Mouse (Mus musculus): ENCODE measurements around the gene Fam81a.

Gene Fam81a

GRCm38 (mm10) chr9:70142460-70142859 lies at the start of gene Fam81a:
Gene Fam81a (minus strand): TSS chr9:70142560.
- no peak for DNase-seq (ENCODE audit: low read depth, low spot score)

GRCm38 (mm10) chr9:70182639-70183038 lies 40.3 kb upstream of the Fam81a start:
- peak; percentile 30 for DNase-seq (ENCODE audit: low read depth, low spot score)

GRCm38 (mm10) chr9:70181719-70182118 lies 39.4 kb upstream of the Fam81a start:
- DNase-seq (ENCODE audit: low read depth, low spot score): peak; percentile 23

GRCm38 (mm10) chr9:70176291-70176690 lies 33.9 kb upstream of the Fam81a start:
- no peak for DNase-seq (ENCODE audit: low read depth, low spot score)

- DNase-seq (ENCODE audit: low read depth, low spot score): no peak
These were observed 32.5 kb upstream of the Fam81a start for GRCm38 (mm10) chr9:70174896-70175295.

- DNase-seq (ENCODE audit: low read depth, low spot score): no peak
These were observed 32.0 kb upstream of the Fam81a start for GRCm38 (mm10) chr9:70174291-70174848.

- DNase-seq (ENCODE audit: low read depth, low spot score): no peak
These were observed 26.6 kb upstream of the Fam81a start for GRCm38 (mm10) chr9:70168973-70169372.

- no peak for DNase-seq (ENCODE audit: low read depth, low spot score)
These were observed 17.7 kb upstream of the Fam81a start for GRCm38 (mm10) chr9:70160071-70160470.

- no peak for DNase-seq (ENCODE audit: low read depth, low spot score)
These were observed 5.3 kb upstream of the Fam81a start for GRCm38 (mm10) chr9:70147618-70148017.

GRCm38 (mm10) chr9:70145426-70145825 lies 3.1 kb upstream of the Fam81a start:
- DNase-seq (ENCODE audit: low read depth, low spot score): no peak

GRCm38 (mm10) chr9:70143326-70143725 lies 966 bp upstream of the Fam81a start:
- DNase-seq (ENCODE audit: low read depth, low spot score): no peak

GRCm38 (mm10) chr9:70141885-70142326 lies 454 bp downstream of the Fam81a start:
- no peak for DNase-seq (ENCODE audit: low read depth, low spot score)

GRCm38 (mm10) chr9:70140871-70141796 lies 1.2 kb downstream of the Fam81a start:
- DNase-seq (ENCODE audit: low read depth, low spot score): no peak

GRCm38 (mm10) chr9:70140340-70140739 lies 2.0 kb downstream of the Fam81a start:
- no peak for DNase-seq (ENCODE audit: low read depth, low spot score)

- no peak for DNase-seq (ENCODE audit: low read depth, low spot score)
These were observed 3.0 kb downstream of the Fam81a start for GRCm38 (mm10) chr9:70139331-70139885.

GRCm38 (mm10) chr9:70138511-70138910 lies 3.8 kb downstream of the Fam81a start:
- no peak for DNase-seq (ENCODE audit: low read depth, low spot score)

- no peak for DNase-seq (ENCODE audit: low read depth, low spot score)
These were observed 4.4 kb downstream of the Fam81a start for GRCm38 (mm10) chr9:70137991-70138390.

GRCm38 (mm10) chr9:70135186-70135585 lies 7.2 kb downstream of the Fam81a start:
- DNase-seq (ENCODE audit: low read depth, low spot score): no peak

- DNase-seq (ENCODE audit: low read depth, low spot score): no peak
These were observed 7.6 kb downstream of the Fam81a start for GRCm38 (mm10) chr9:70134716-70135115.

- no peak for DNase-seq (ENCODE audit: low read depth, low spot score)
These were observed 8.1 kb downstream of the Fam81a start for GRCm38 (mm10) chr9:70134215-70134614.

GRCm38 (mm10) chr9:70130786-70131185 lies 11.6 kb downstream of the Fam81a start:
- no peak for DNase-seq (ENCODE audit: low read depth, low spot score)

- DNase-seq (ENCODE audit: low read depth, low spot score): peak; percentile 12
These were observed 30.5 kb downstream of the Fam81a start for GRCm38 (mm10) chr9:70111869-70112286.

- DNase-seq (ENCODE audit: low read depth, low spot score): no peak
These were observed 31.5 kb downstream of the Fam81a start for GRCm38 (mm10) chr9:70110871-70111270.

Measured in forelimb bud, embryonic 11.5 days (tissue).